Mouse (Mus musculus): ENCODE results near the gene Bsn. TPM values are rescaled to one million over a fixed set of nuclear protein-coding genes. Genes with fewer than 3 reads are reported as not detected.
"Not testable (repeated sequence)": the region's sequence is repeated elsewhere in the genome, so short reads cannot be mapped to it uniquely, and the experiment has no call there.

The Bsn gene
- polyA plus RNA-seq, 1 experiment from 2014 or later = 0.81 TPM

- Histone ChIP-seq H3K36me3 (ENCODE audit: control insufficient read depth, insufficient read depth) (peaks cover 15% of the 10 kb centered on the region), H3K27me3 (ENCODE audit: control insufficient read depth, insufficient read depth, low read length) (no peaks in the 10 kb centered on the region), H3K4me1 (ENCODE audit: control insufficient read depth, insufficient read depth, low read length) (peaks cover 7% of the 10 kb centered on the region), H3K4me2 (ENCODE audit: low read depth, low read length) (peak overlapping the region; percentile 38; the same call in 1 of the 2 replicates), H3K9me3 (replicated peaks; ENCODE audit: control insufficient read depth, low read length) (no peaks in the 10 kb centered on the region), H3K27ac (ENCODE audit: low read length) (no peak overlapping the region), H3K4me3 (ENCODE audit: low read length) (no peak overlapping the region), H3K9ac (ENCODE audit: low read length) (no peak overlapping the region)
- ATAC-seq (replicated peaks; ENCODE audit: extremely low read depth, insufficient read depth, low FRiP score) = no peak
- 27% methylated on average over 13 of the region's 13 CpGs for WGBS
Observed at GRCm38 (mm10) chr9:108203015-108203414, 12.8 kb upstream of the Bsn start.

- Histone ChIP-seq H3K36me3 (ENCODE audit: control insufficient read depth, insufficient read depth) (peaks cover 8% of the 10 kb centered on the region), H3K4me2 (ENCODE audit: low read depth, low read length) (no peak overlapping the region), H3K4me3 (ENCODE audit: low read length) (no peak overlapping the region), H3K9ac (ENCODE audit: low read length) (no peak overlapping the region), H3K27me3 (ENCODE audit: control insufficient read depth, insufficient read depth, low read length) (no peaks in the 10 kb centered on the region), H3K4me1 (ENCODE audit: control insufficient read depth, insufficient read depth, low read length) (peaks cover 9% of the 10 kb centered on the region), H3K27ac (ENCODE audit: low read length) (no peak overlapping the region), H3K9me3 (replicated peaks; ENCODE audit: control insufficient read depth, low read length) (no peaks in the 10 kb centered on the region)
- no peak for ATAC-seq (replicated peaks; ENCODE audit: extremely low read depth, insufficient read depth, low FRiP score)
- WGBS = 87% methylated on average over 2 of the region's 2 CpGs
Observed at GRCm38 (mm10) chr9:108202169-108202568, 12.0 kb upstream of the Bsn start.

- WGBS = 1% methylated on average over 13 of the region's 13 CpGs
- Histone ChIP-seq H3K4me2 (ENCODE audit: low read depth, low read length) (peak overlapping the region; percentile 58), H3K9ac (ENCODE audit: low read length) (peak overlapping the region; percentile 55), H3K4me1 (ENCODE audit: control insufficient read depth, insufficient read depth, low read length) (peaks cover 11% of the 10 kb centered on the region), H3K9me3 (replicated peaks; ENCODE audit: control insufficient read depth, low read length) (no peaks in the 10 kb centered on the region), H3K4me3 (ENCODE audit: low read length) (peak overlapping the region; percentile 28), H3K27me3 (ENCODE audit: control insufficient read depth, insufficient read depth, low read length) (no peaks in the 10 kb centered on the region), H3K27ac (ENCODE audit: low read length) (0 out of 2 replicates have a peak overlapping the region, but pooled peaks have one; percentile 26), H3K36me3 (ENCODE audit: control insufficient read depth, insufficient read depth) (0 out of 2 replicates have a peak, but pooled peaks cover 3% of the 10 kb centered on the region)
- peak; percentile 99 for ATAC-seq (replicated peaks; ENCODE audit: extremely low read depth, insufficient read depth, low FRiP score)
Observed at GRCm38 (mm10) chr9:108201160-108201559, 11.0 kb upstream of the Bsn start.

GRCm38 (mm10) chr9:108198621-108199020 lies 8.4 kb upstream of the Bsn start:
- Histone ChIP-seq H3K27ac (ENCODE audit: low read length) (no peak overlapping the region), H3K27me3 (ENCODE audit: control insufficient read depth, insufficient read depth, low read length) (no peaks in the 10 kb centered on the region), H3K4me3 (ENCODE audit: low read length) (no peak overlapping the region), H3K36me3 (ENCODE audit: control insufficient read depth, insufficient read depth) (no peaks in the 10 kb centered on the region), H3K4me2 (ENCODE audit: low read depth, low read length) (no peak overlapping the region), H3K4me1 (ENCODE audit: control insufficient read depth, insufficient read depth, low read length) (peaks cover 11% of the 10 kb centered on the region), H3K9ac (ENCODE audit: low read length) (no peak overlapping the region), H3K9me3 (replicated peaks; ENCODE audit: control insufficient read depth, low read length) (no peaks in the 10 kb centered on the region)
- WGBS = 47% methylated on average over 4 of the region's 4 CpGs
- no peak for ATAC-seq (replicated peaks; ENCODE audit: extremely low read depth, insufficient read depth, low FRiP score)

- H3K4me2 ChIP-seq (ENCODE audit: low read depth, low read length) = peak overlapping the region; percentile 37
- 0 out of 2 replicates have a peak, but pooled peaks cover 3% of the 10 kb centered on the region for H3K27me3 ChIP-seq (ENCODE audit: control insufficient read depth, insufficient read depth, low read length)
- no peak for ATAC-seq (replicated peaks; ENCODE audit: extremely low read depth, insufficient read depth, low FRiP score)
- H3K9me3 ChIP-seq (replicated peaks; ENCODE audit: control insufficient read depth, low read length) = no peaks in the 10 kb centered on the region
- no peaks in the 10 kb centered on the region for H3K36me3 ChIP-seq (ENCODE audit: control insufficient read depth, insufficient read depth)
- 35% methylated on average over 24 of the region's 24 CpGs for WGBS
- peaks cover 11% of the 10 kb centered on the region for H3K4me1 ChIP-seq (ENCODE audit: control insufficient read depth, insufficient read depth, low read length)
- H3K9ac ChIP-seq (ENCODE audit: low read length) = no peak overlapping the region
- no peak overlapping the region for H3K27ac ChIP-seq (ENCODE audit: low read length)
- H3K4me3 ChIP-seq (ENCODE audit: low read length) = peak overlapping the region; percentile 6; the same call in 1 of the 2 replicates
Observed at GRCm38 (mm10) chr9:108196920-108197677, 6.9 kb upstream of the Bsn start.

- H3K27ac ChIP-seq (ENCODE audit: low read length); H3K36me3 ChIP-seq (ENCODE audit: control insufficient read depth, insufficient read depth); H3K9ac ChIP-seq (ENCODE audit: low read length); ATAC-seq (replicated peaks; ENCODE audit: extremely low read depth, insufficient read depth, low FRiP score); H3K9me3 ChIP-seq (replicated peaks; ENCODE audit: control insufficient read depth, low read length); H3K4me2 ChIP-seq (ENCODE audit: low read depth, low read length); H3K27me3 ChIP-seq (ENCODE audit: control insufficient read depth, insufficient read depth, low read length); H3K4me3 ChIP-seq (ENCODE audit: low read length): not testable (repeated sequence)
- peaks cover 11% of the 10 kb centered on the region for H3K4me1 ChIP-seq (ENCODE audit: control insufficient read depth, insufficient read depth, low read length)
- whole genome bisulfite sequencing = 68% methylated on average over 6 of the region's 6 CpGs
Observed at GRCm38 (mm10) chr9:108196222-108196621, 6.0 kb upstream of the Bsn start.

- H3K27me3 ChIP-seq (ENCODE audit: control insufficient read depth, insufficient read depth, low read length) = peaks cover 36% of the 10 kb centered on the region
- peak overlapping the region; percentile 63 for H3K4me3 ChIP-seq (ENCODE audit: low read length)
- H3K36me3 ChIP-seq (ENCODE audit: control insufficient read depth, insufficient read depth) = no peaks in the 10 kb centered on the region
- peak overlapping the region; percentile 93; the same call in 1 of the 2 replicates for H3K4me2 ChIP-seq (ENCODE audit: low read depth, low read length)
- no peak for ATAC-seq (replicated peaks; ENCODE audit: extremely low read depth, insufficient read depth, low FRiP score)
- H3K27ac ChIP-seq (ENCODE audit: low read length) = no peak overlapping the region
- no peaks in the 10 kb centered on the region for H3K9me3 ChIP-seq (replicated peaks; ENCODE audit: control insufficient read depth, low read length)
- no peak overlapping the region for H3K9ac ChIP-seq (ENCODE audit: low read length)
- WGBS = 46% methylated on average over 5 of the region's 5 CpGs
- H3K4me1 ChIP-seq (ENCODE audit: control insufficient read depth, insufficient read depth, low read length) = peaks cover 3% of the 10 kb centered on the region
Observed at GRCm38 (mm10) chr9:108189488-108189786, 747 bp downstream of the Bsn start.

- H3K4me2 ChIP-seq (ENCODE audit: low read depth, low read length) = no peak overlapping the region
- H3K4me1 ChIP-seq (ENCODE audit: control insufficient read depth, insufficient read depth, low read length) = peaks cover 6% of the 10 kb centered on the region
- H3K27ac ChIP-seq (ENCODE audit: low read length) = no peak overlapping the region
- H3K36me3 ChIP-seq (ENCODE audit: control insufficient read depth, insufficient read depth) = no peaks in the 10 kb centered on the region
- H3K9me3 ChIP-seq (replicated peaks; ENCODE audit: control insufficient read depth, low read length) = no peaks in the 10 kb centered on the region
- H3K27me3 ChIP-seq (ENCODE audit: control insufficient read depth, insufficient read depth, low read length) = peaks cover 36% of the 10 kb centered on the region
- H3K4me3 ChIP-seq (ENCODE audit: low read length) = no peak overlapping the region
- 77% methylated on average over 7 of the region's 7 CpGs for WGBS
- no peak overlapping the region for H3K9ac ChIP-seq (ENCODE audit: low read length)
- ATAC-seq (replicated peaks; ENCODE audit: extremely low read depth, insufficient read depth, low FRiP score) = no peak
Observed at GRCm38 (mm10) chr9:108189023-108189422, 1.2 kb downstream of the Bsn start.

- ATAC-seq (replicated peaks; ENCODE audit: extremely low read depth, insufficient read depth, low FRiP score) = no peak
- Histone ChIP-seq H3K4me2 (ENCODE audit: low read depth, low read length) (no peak overlapping the region), H3K27ac (ENCODE audit: low read length) (no peak overlapping the region), H3K4me1 (ENCODE audit: control insufficient read depth, insufficient read depth, low read length) (peaks cover 9% of the 10 kb centered on the region), H3K9me3 (replicated peaks; ENCODE audit: control insufficient read depth, low read length) (no peaks in the 10 kb centered on the region), H3K36me3 (ENCODE audit: control insufficient read depth, insufficient read depth) (no peaks in the 10 kb centered on the region), H3K27me3 (ENCODE audit: control insufficient read depth, insufficient read depth, low read length) (peaks cover 36% of the 10 kb centered on the region), H3K4me3 (ENCODE audit: low read length) (no peak overlapping the region), H3K9ac (ENCODE audit: low read length) (no peak overlapping the region)
- 76% methylated on average over 8 of the region's 8 CpGs for WGBS
Observed at GRCm38 (mm10) chr9:108188511-108188910, 1.7 kb downstream of the Bsn start.

Data from heart, embryonic 16.5 days (tissue).